10 mouse cellular contexts compared by ENCODE assay signal in genomic region chr11:115278176-115278575, GRCm38 (mm10). TPM values are rescaled to one million over a fixed set of nuclear protein-coding genes. Genes with fewer than 3 reads are reported as not detected.
DNase-seq lines count a peak whose midpoint lies in the region; ATAC-seq and TF ChIP-seq lines count a peak whose summit lies in the region.
"Had no signal": no experiment of that assay in that cellular context is flagged by ENCODE, and none has a peak within 500 bp of the region (broad histone marks: within the 10 kb centered on the region; RNA-seq: fewer than 3 reads in every experiment).

No protein-coding gene starts in this region.

- in situ Hi-C loops in CH12.LX (cut with MboI; ENCODE audit: low pct_ligation_motif_present, low pct_unique_long_range_greater_than_20kb, low sequenced_read_pairs): no loop called here

- no peak for TF ChIP-seq POLR2A in CH12.LX (IDR thresholded peaks at IDR 0.05; ENCODE audit: low read depth, low read length)

- H3K36me3 ChIP-seq in heart, embryonic 16.5 days (ENCODE audit: control insufficient read depth, insufficient read depth): no peaks in the 10 kb centered on the region
- peaks cover 0 to 16% of the 10 kb centered on the region in 2 experiments for H3K36me3 ChIP-seq in CH12.LX (replicated peaks in 1 of 2; ENCODE audit: control insufficient read depth in 1 of 2, insufficient read depth in 1 of 2, low read length in 1 of 2)
- no peaks in the 10 kb centered on the region for H3K36me3 ChIP-seq in forebrain, embryonic 14.5 days (ENCODE audit: control insufficient read depth, insufficient read depth, low read length)
- H3K36me3 ChIP-seq in liver, embryonic 13.5 days: no peaks in the 10 kb centered on the region

- 0 out of 2 replicates have a peak, but pooled peaks cover 9% of the 10 kb centered on the region for H3K79me2 ChIP-seq in CH12.LX (replicated peaks; ENCODE audit: control insufficient read depth, extremely low read depth, insufficient read depth, poor library complexity, severe bottlenecking)

- intact Hi-C loops in heart, postnatal 14 days (cut with DNase I): no loop called here

- peaks cover 11% of the 10 kb centered on the region for H3K4me1 ChIP-seq in heart, embryonic 16.5 days (ENCODE audit: control insufficient read depth, insufficient read depth, low read length)
- peaks cover 20 to 58% of the 10 kb centered on the region in 2 experiments for H3K4me1 ChIP-seq in CH12.LX (ENCODE audit: control insufficient read depth in 1 of 2, insufficient read depth in 2 of 2)
- peaks cover 5% of the 10 kb centered on the region; the same call in 1 of the 2 replicates for H3K4me1 ChIP-seq in forebrain, embryonic 14.5 days (ENCODE audit: control insufficient read depth, insufficient read depth, low read length)
- H3K4me1 ChIP-seq in liver, embryonic 13.5 days (replicated peaks): peaks cover 60% of the 10 kb centered on the region

- dilution Hi-C loops in CH12.LX (cut with MboI; ENCODE audit: extremely low pct_ligation_motif_present, extremely low pct_unique_long_range_greater_than_20kb, low sequenced_read_pairs): no loop called here

- TF ChIP-seq EP300 in CH12.LX (IDR thresholded peaks at IDR 0.05; ENCODE audit: low read length): no peak

- H3K4me2 ChIP-seq in heart, embryonic 16.5 days (ENCODE audit: low read depth, low read length): peak overlapping the region; percentile 77; the same call in 1 of the 2 replicates
- peak overlapping the region; percentile 94 for H3K4me2 ChIP-seq in CH12.LX (ENCODE audit: insufficient read depth, low read depth, poor library complexity, severe bottlenecking)
- peak overlapping the region; percentile 69 for H3K4me2 ChIP-seq in forebrain, embryonic 14.5 days (ENCODE audit: low read length)
- H3K4me2 ChIP-seq in liver, embryonic 13.5 days: peak overlapping the region; percentile 93

- no peak for ATAC-seq in heart, embryonic 16.5 days (replicated peaks; ENCODE audit: extremely low read depth, insufficient read depth, low FRiP score)
- no peak for ATAC-seq in forebrain, embryonic 14.5 days
- ATAC-seq in liver, embryonic 13.5 days (ENCODE audit: low read depth): no peak

- 72% methylated on average over 6 of the region's 6 CpGs for WGBS in heart, embryonic 16.5 days
- WGBS in forebrain, embryonic 14.5 days: 77% methylated on average over 6 of the region's 6 CpGs
- WGBS in liver, embryonic 13.5 days (ENCODE audit: insufficient replicate concordance): 68% methylated on average over 6 of the region's 6 CpGs

- H3K9ac ChIP-seq in heart, embryonic 16.5 days (ENCODE audit: low read length): no peak overlapping the region
- peak overlapping the region; percentile 97 for H3K9ac ChIP-seq in CH12.LX (ENCODE audit: insufficient read depth, low read depth)
- no peak overlapping the region for H3K9ac ChIP-seq in forebrain, embryonic 14.5 days (ENCODE audit: low read length)
- peak overlapping the region; percentile 77; the same call in 1 of the 2 replicates for H3K9ac ChIP-seq in liver, embryonic 13.5 days

- no peaks in the 10 kb centered on the region for H3K27me3 ChIP-seq in heart, embryonic 16.5 days (ENCODE audit: control insufficient read depth, insufficient read depth, low read length)
- no peaks in the 10 kb centered on the region for H3K27me3 ChIP-seq in CH12.LX (replicated peaks)
- H3K27me3 ChIP-seq in forebrain, embryonic 14.5 days (replicated peaks; ENCODE audit: control insufficient read depth, insufficient read depth, low read length): no peaks in the 10 kb centered on the region
- no peaks in the 10 kb centered on the region for H3K27me3 ChIP-seq in liver, embryonic 13.5 days

- DNase-seq in heart, postnatal 14 days: no peak
- no peak for DNase-seq in CH12.LX (ENCODE audit: extremely low read depth)
- DNase-seq in forebrain, embryonic 14.5 days (ENCODE audit: low spot score): no peak
- peak; percentile 19 for DNase-seq in liver, embryonic 13.5 days
- no peak for DNase-seq in T-cell, adult 2 months (ENCODE audit: low spot score)
- no peak for DNase-seq in thymus, postnatal 14 days
- DNase-seq in gastrocnemius, postnatal 4 days (ENCODE audit: low spot score in 2 of 2): no peak
- DNase-seq: kidney, adult 18-20 months; thymus, adult 2 months had no signal

- H3K4me3 ChIP-seq in heart, embryonic 16.5 days (ENCODE audit: low read length): no peak overlapping the region
- H3K4me3 ChIP-seq in CH12.LX (replicated peaks in 1 of 3; ENCODE audit: low read depth in 2 of 3, low read length in 2 of 3, poor library complexity in 1 of 3): peak overlapping the region in 2 of 3 experiments; percentile 31 to 71
- no peak overlapping the region for H3K4me3 ChIP-seq in forebrain, embryonic 14.5 days (ENCODE audit: low read depth, low read length)
- peak overlapping the region; percentile 70 for H3K4me3 ChIP-seq in liver, embryonic 13.5 days (replicated peaks)

- H3K9me3 ChIP-seq in heart, embryonic 16.5 days (replicated peaks; ENCODE audit: control insufficient read depth, low read length): no peaks in the 10 kb centered on the region
- no peaks in the 10 kb centered on the region for H3K9me3 ChIP-seq in CH12.LX (replicated peaks; ENCODE audit: low read length)
- no peaks in the 10 kb centered on the region for H3K9me3 ChIP-seq in forebrain, embryonic 14.5 days (replicated peaks; ENCODE audit: control insufficient read depth, low read length)
- no peaks in the 10 kb centered on the region for H3K9me3 ChIP-seq in liver, embryonic 13.5 days (replicated peaks)

- TF ChIP-seq RAD21 in CH12.LX (IDR thresholded peaks at IDR 0.05; ENCODE audit: low read depth, low read length): no peak

- H3K27ac ChIP-seq in heart, embryonic 16.5 days (ENCODE audit: low read length): no peak overlapping the region
- no peak overlapping the region for H3K27ac ChIP-seq in CH12.LX (ENCODE audit: insufficient read depth, low read depth)
- H3K27ac ChIP-seq in forebrain, embryonic 14.5 days (ENCODE audit: low read depth, low read length): no peak overlapping the region
- H3K27ac ChIP-seq in liver, embryonic 13.5 days: no peak overlapping the region

- no peak for TF ChIP-seq CTCF in CH12.LX (conservative IDR thresholded peaks at IDR 0.05 in 1 of 2, IDR thresholded peaks at IDR 0.05 in 1 of 2; ENCODE audit: low read depth in 2 of 2, low read length in 2 of 2)

TF ChIP-seq in CH12.LX, 34 proteins besides CTCF, POLR2A, EP300 and RAD21:
- TF ChIP-seq NELFE (IDR thresholded peaks at IDR 0.05; ENCODE audit: low read depth, low read length) (no peak), ZKSCAN1 (IDR thresholded peaks at IDR 0.05; ENCODE audit: borderline replicate concordance, low read depth, low read length) (no peak), POLR2AphosphoS2 (IDR thresholded peaks at IDR 0.05; ENCODE audit: low read depth, low read length) (peak; percentile 44; the same call in 1 of the 2 replicates)

RNA-seq across cellular contexts. Expression of gene Fdxr, which starts 1.3 kb away (rescaled TPM):
- polyA plus RNA-seq in heart, embryonic 16.5 days (2015; fragmentation: Nextera tagmentation; extraction: Ambion mirVana): 14.2 and 14.7 TPM in 2 replicates
- 1 to 10 TPM; 7.0 to 7.5 TPM for total RNA-seq in heart, postnatal 14 days (2021)
- 62.2 and 63.3 TPM in 2 replicates for total RNA-seq in CH12.LX (2012; rRNA removed)
- 40.9 and 43.8 TPM in 2 replicates for total RNA-seq in CH12.LX (2014; rRNA removed)
- polyA plus RNA-seq in CH12.LX (2012; ENCODE audit: insufficient read length, low read depth): 58.6 and 62.1 TPM in 2 replicates
- 17.2 and 20.0 TPM in 2 replicates for polyA plus RNA-seq in forebrain, embryonic 14.5 days (2014; fragmentation: Nextera tagmentation; extraction: Ambion mirVana)
- polyA plus RNA-seq in liver, embryonic 13.5 days (2015; fragmentation: Nextera tagmentation; extraction: Ambion mirVana): 16.3 and 18.2 TPM in 2 replicates
- total RNA-seq in gastrocnemius, postnatal 4 days (2021): 1 to 10 TPM; 6.7 to 7.7 TPM

RNA-seq across cellular contexts. Expression of gene Grin2c, which starts 11.1 kb away (rescaled TPM):
- 0.07 and 0.21 TPM in 2 replicates for polyA plus RNA-seq in heart, embryonic 16.5 days (2015; fragmentation: Nextera tagmentation; extraction: Ambion mirVana)
- under 1 TPM; 0.10 to 0.15 TPM for total RNA-seq in heart, postnatal 14 days (2021)
- total RNA-seq in CH12.LX (2012; rRNA removed) (0.04 TPM in 1 of 2 replicates, not detected in the other), CH12.LX (2014; rRNA removed) (not detected in 2 replicates)
- not detected in 2 replicates for polyA plus RNA-seq in CH12.LX (2012; ENCODE audit: insufficient read length, low read depth)
- polyA plus RNA-seq in forebrain, embryonic 14.5 days (2014; fragmentation: Nextera tagmentation; extraction: Ambion mirVana): 0.12 and 0.14 TPM in 2 replicates
- 0.06 and 0.12 TPM in 2 replicates for polyA plus RNA-seq in liver, embryonic 13.5 days (2015; fragmentation: Nextera tagmentation; extraction: Ambion mirVana)
- total RNA-seq in gastrocnemius, postnatal 4 days (2021): not detected

RNA-seq across cellular contexts. Expression of gene Fads6, which starts 19.3 kb away (rescaled TPM):
- polyA plus RNA-seq in heart, embryonic 16.5 days (2015; fragmentation: Nextera tagmentation; extraction: Ambion mirVana): 0.59 and 0.74 TPM in 2 replicates
- 1 to 10 TPM; 1.2 to 1.3 TPM for total RNA-seq in heart, postnatal 14 days (2021)
- total RNA-seq in CH12.LX (2012; rRNA removed) (6.9 and 8.5 TPM in 2 replicates), CH12.LX (2014; rRNA removed) (0.11 and 0.30 TPM in 2 replicates)
- polyA plus RNA-seq in CH12.LX (2012; ENCODE audit: insufficient read length, low read depth): 0.56 and 0.63 TPM in 2 replicates
- polyA plus RNA-seq in forebrain, embryonic 14.5 days (2014; fragmentation: Nextera tagmentation; extraction: Ambion mirVana): 0.24 and 0.40 TPM in 2 replicates
- 2.0 and 2.2 TPM in 2 replicates for polyA plus RNA-seq in liver, embryonic 13.5 days (2015; fragmentation: Nextera tagmentation; extraction: Ambion mirVana)
- total RNA-seq in gastrocnemius, postnatal 4 days (2021): under 1 TPM; 0.34 to 0.37 TPM

RNA-seq across cellular contexts. Expression of gene Otop2, which starts 28.8 kb away (rescaled TPM):
- not detected in 2 replicates for polyA plus RNA-seq in heart, embryonic 16.5 days (2015; fragmentation: Nextera tagmentation; extraction: Ambion mirVana)
- total RNA-seq in heart, postnatal 14 days (2021): not detected
- total RNA-seq in CH12.LX (2012; rRNA removed) (not detected in 2 replicates), CH12.LX (2014; rRNA removed) (not detected in 2 replicates)
- polyA plus RNA-seq in CH12.LX (2012; ENCODE audit: insufficient read length, low read depth): not detected in 2 replicates
- polyA plus RNA-seq in forebrain, embryonic 14.5 days (2014; fragmentation: Nextera tagmentation; extraction: Ambion mirVana): not detected in 2 replicates
- polyA plus RNA-seq in liver, embryonic 13.5 days (2015; fragmentation: Nextera tagmentation; extraction: Ambion mirVana): not detected in 2 replicates
- not detected for total RNA-seq in gastrocnemius, postnatal 4 days (2021)

RNA-seq across cellular contexts. Expression of gene Ush1g, which starts 43.7 kb away (rescaled TPM):
- polyA plus RNA-seq in heart, embryonic 16.5 days (2015; fragmentation: Nextera tagmentation; extraction: Ambion mirVana): 0.26 and 0.32 TPM in 2 replicates
- total RNA-seq in heart, postnatal 14 days (2021): under 1 TPM in 1 of 2 experiments, not detected in 1; 0.14 TPM
- 0.17 and 0.42 TPM in 2 replicates for total RNA-seq in CH12.LX (2012; rRNA removed)
- total RNA-seq in CH12.LX (2014; rRNA removed): not detected in 2 replicates
- not detected in 2 replicates for polyA plus RNA-seq in CH12.LX (2012; ENCODE audit: insufficient read length, low read depth)
- not detected in 2 replicates for polyA plus RNA-seq in forebrain, embryonic 14.5 days (2014; fragmentation: Nextera tagmentation; extraction: Ambion mirVana)
- 0.07 and 0.14 TPM in 2 replicates for polyA plus RNA-seq in liver, embryonic 13.5 days (2015; fragmentation: Nextera tagmentation; extraction: Ambion mirVana)
- not detected for total RNA-seq in gastrocnemius, postnatal 4 days (2021)

Comparison
In these comparisons a context has a peak if more than half of its experiments do, and no peak if none do; other contexts are left out.
1. H3K4me3 ChIP-seq: peak in CH12.LX (2 of 3) and liver, embryonic 13.5 days (single experiment); none in heart, embryonic 16.5 days (single experiment) and forebrain, embryonic 14.5 days (single experiment).
2. H3K9ac ChIP-seq: peak in CH12.LX (single experiment) and liver, embryonic 13.5 days (single experiment); none in heart, embryonic 16.5 days (single experiment) and forebrain, embryonic 14.5 days (single experiment).
3. Peak in every context shown above with its lines, with median percentiles within 50 percentile points of each other: H3K4me2 ChIP-seq.